Mouse (Mus musculus) MEL-GATA-1-ER (cell line): Measurements from ENCODE around the gene Zfp346.
"Not testable (repeated sequence)": the region's sequence is repeated elsewhere in the genome, so short reads cannot be mapped to it uniquely, and the experiment has no call there.

Experiments used
- DNase-seq: peaks from one replicate; pipeline ENCODE4 v3.0.0-alpha.2; 2012; ENCODE audit warnings: low read depth; ENCODE audit errors: extremely low read depth

Zfp346 gene

GRCm38 (mm10) chr13:55105045-55105952 is at the start of gene Zfp346:
Gene Zfp346 (plus strand): TSS chr13:55105311.
- peak; percentile 92 for DNase-seq

DNA sequence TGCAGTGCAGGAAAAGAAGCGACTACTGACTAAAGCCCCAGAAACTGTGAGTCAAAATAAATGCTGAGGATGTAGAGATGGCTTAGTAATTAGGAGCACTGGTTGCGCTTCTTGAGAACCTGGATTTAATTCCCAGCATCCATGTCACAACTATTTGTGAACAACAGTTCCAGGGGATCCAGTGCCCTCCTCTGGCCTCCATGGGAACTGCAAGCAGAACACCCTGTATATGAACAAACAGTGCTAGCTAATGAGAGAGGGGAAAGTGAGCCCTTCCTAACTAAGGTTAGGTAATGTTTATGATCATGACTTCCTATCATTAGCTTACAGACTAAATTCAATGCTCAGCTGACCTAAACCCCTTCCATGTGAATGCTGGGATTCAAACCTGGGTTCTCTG is 47.1 kb upstream of the Zfp346 start:
- peak; percentile 28 for DNase-seq

- DNase-seq = no peak
Measured at GRCm38 (mm10) chr13:55063276-55063675, 41.8 kb upstream of the Zfp346 start.

DNA sequence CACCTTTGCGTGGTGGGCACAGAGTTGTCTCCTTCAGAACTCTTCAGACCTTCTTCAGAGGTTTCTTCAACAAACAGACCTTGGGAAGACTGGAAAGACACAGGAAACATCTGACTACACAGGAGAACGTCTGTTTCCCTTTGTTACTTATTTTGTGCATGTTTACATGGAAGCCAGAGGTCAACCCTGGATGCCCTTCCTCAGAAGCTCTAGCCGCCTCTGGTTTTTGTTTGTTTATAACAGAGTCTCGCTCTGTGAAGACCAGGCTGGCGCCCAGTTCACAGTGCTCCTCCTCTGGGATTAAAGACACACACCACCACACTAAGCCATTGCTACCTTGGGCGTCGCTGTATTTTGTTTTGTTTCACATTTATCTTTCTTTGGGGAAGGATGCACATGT is 35.4 kb upstream of the Zfp346 start:
- DNase-seq = no peak

GRCm38 (mm10) chr13:55071322-55071721 is 33.8 kb upstream of the Zfp346 start:
- DNase-seq = peak; percentile 26

GRCm38 (mm10) chr13:55075597-55075996 is 29.5 kb upstream of the Zfp346 start:
- DNase-seq = no peak

DNA sequence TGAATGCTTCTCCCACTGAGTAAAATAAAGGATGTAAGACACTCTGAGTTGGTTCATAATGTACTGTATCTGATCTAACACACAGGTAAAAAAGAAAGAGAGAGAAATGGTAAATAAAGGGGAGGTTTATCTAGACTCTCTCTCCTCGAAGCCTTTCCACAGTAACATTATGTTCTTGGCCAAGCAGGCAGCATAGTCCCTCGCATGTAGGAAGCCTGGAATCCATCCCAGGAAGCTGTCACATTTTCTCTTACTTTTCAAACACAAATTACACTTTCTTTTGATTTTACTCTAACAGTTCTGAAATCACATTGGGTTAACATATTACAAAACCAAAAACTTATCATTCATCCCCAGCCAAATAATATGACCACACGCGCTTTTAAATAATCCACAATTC is 12.5 kb upstream of the Zfp346 start:
- DNase-seq = no peak

- DNase-seq = not testable (repeated sequence)
Measured at GRCm38 (mm10) chr13:55097841-55098240, 7.3 kb upstream of the Zfp346 start.

GRCm38 (mm10) chr13:55099066-55099725 is 5.9 kb upstream of the Zfp346 start:
- peak; percentile 59 for DNase-seq

DNA sequence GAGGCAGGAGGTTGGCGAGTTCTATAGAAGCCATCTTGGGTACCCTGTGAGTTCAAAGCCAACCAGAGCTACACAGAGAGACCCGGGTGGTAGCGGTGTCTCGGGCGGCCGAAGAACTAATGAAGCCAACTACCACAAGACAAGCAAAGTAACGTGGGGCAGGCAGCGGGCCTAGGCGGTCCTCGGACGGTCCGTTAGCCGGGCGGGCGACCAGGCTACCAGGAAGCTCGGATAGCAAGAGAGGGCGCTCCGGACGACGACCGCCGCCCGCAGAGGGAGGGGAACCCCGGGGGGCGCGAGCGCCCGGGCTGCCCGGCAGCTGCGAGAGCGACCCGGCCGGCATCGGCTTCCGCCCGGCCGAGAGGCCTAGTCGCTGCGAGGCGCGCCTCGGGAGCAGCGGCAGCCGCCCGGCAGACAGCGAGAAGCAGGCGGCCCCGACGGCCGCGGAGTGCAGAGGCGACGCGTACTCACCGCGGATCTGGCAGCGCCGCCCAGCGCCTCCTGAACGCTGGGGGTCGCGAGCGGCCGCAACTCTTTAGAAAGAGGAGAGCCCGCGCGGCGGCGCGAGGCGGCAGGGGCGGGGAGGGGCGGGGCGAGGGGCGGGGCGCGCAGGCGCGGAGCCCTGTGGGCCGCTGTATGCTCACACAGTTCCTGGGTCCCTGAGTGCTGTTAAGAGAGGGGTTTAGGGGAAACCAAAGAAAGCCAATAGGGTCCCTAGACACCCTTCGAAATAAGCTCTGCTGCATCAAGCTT is 5.2 kb upstream of the Zfp346 start, which contains the start of gene Uimc1:
TSS of gene Uimc1 (minus strand) at position 575 of the 753 bp plus-strand sequence.
- DNase-seq = peak; percentile 51

DNA sequence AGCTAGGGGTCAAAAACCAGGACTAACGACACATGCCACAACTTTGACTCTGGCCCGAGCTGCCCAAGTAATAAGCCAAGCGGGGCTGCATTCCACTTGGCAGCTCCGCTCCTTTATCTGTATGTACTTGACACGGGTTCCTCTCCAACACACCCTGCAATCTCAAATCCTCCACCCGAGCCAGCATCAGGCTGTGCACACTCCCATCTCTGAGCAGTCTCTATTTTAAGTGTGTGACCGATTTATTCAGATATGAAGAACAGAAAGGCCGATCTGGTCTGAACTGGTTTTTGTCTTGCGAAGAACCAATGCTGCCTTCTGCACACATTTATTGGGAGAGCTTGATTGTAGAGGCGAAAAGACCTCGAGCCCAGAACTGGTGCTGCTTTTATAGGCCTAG is 3.5 kb upstream of the Zfp346 start:
- DNase-seq = peak; percentile 49

- DNase-seq = peak; percentile 39
Measured at GRCm38 (mm10) chr13:55102366-55102765, 2.7 kb upstream of the Zfp346 start.

DNA sequence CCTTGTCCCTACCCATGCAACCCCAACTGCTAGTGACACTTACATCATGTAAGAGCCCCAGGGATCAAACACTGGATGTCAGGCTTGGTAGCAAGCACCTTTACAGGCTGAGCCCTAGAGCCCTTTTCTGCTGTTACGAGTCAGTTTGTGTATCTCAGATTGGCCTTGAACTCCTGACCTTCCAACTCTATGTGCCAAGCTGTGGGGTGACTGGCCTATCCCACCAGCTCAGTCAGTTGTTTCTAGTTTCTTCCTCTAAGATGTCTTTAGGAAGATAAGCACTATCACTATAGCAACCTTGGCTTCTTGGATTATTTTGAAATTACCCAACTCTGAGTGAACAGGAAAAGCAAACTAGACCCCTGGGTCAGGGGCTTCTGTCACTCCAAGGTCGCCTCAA is 1.8 kb upstream of the Zfp346 start:
- no peak for DNase-seq

GRCm38 (mm10) chr13:55105953-55106691 is 1.0 kb downstream of the Zfp346 start:
- peak; percentile 47 for DNase-seq

- no peak for DNase-seq
Measured at GRCm38 (mm10) chr13:55107116-55107515, 2.0 kb downstream of the Zfp346 start.

DNA sequence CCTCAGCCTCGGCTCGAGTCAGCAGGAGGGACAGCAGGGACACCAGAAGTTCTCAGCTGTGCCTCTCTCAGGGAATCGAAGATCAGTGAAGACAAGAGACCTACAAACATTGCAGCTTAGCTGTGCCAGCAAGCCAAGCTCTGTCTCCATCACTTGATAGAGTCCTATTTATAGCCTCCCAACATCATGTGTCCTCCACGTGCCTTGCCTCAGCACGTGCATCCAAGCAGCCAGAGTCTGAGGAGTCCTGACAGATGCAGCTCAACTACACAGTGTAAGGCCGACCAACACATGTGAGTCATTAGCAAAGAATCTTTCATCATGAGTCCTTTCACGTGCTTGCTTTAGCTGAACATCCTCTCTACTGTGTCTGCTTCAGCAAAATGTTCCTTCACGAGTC is 2.6 kb downstream of the Zfp346 start:
- DNase-seq = no peak

- no peak for DNase-seq
Measured at GRCm38 (mm10) chr13:55114375-55114774, 9.3 kb downstream of the Zfp346 start.

DNA sequence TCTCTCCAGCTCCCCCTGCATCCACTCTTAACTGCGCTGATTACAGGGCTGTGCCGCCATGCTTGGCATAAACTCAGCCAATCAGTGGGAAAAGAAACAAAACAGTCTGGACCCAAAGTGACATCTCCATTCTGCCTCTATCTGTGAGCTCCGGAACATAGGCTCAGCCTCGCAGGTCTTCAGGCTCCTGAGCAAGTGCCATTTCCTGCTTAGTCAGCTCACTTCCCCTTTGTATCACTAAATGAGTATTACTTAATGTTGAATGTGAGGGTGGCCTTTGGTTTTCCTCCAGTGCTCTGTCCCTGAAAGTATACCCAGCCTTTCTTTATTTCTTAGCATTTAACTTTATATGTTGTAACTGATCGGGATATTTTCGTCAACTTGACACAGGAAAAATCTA is 19.8 kb downstream of the Zfp346 start:
- DNase-seq = no peak

DNA sequence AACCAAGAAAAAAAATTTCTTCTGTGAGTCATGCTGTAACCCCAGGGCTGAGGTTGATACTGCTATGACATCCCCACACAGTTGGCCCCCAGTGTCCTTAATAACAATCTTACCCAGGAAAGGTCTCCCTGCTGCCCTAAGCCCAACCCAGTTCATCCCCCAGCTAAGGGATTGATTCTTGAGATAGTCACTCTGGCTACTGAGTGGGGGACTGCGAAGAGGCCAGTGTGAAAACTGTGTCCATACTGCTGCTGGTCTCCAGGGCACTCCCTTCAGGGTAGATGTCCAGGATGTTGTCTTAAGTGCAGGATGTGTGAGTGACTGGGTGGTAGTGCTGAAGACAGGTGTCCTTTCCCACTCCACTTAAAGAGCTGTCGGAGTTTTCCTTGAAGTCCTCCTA is 28.3 kb downstream of the Zfp346 start, which contains the start of gene Gm17617:
TSS of gene Gm17617 (minus strand) at position 101 of the 400 bp plus-strand sequence.
- no peak for DNase-seq

- peak; percentile 24 for DNase-seq
Measured at GRCm38 (mm10) chr13:55135382-55135781, 30.3 kb downstream of the Zfp346 start.

- no peak for DNase-seq
Measured at GRCm38 (mm10) chr13:55140271-55140670, 35.2 kb downstream of the Zfp346 start.
